Mouse (Mus musculus) kidney, postnatal 4 days (tissue): ENCODE data around the gene Cdc42bpg.
"Not testable (repeated sequence)": the region's sequence is repeated elsewhere in the genome, so short reads cannot be mapped to it uniquely, and the experiment has no call there.

Source experiments
- DNase-seq, 2 experiments: peaks; one replicate each; pipeline ENCODE4 v3.0.0; 2021; ENCODE audit warnings: mixed read lengths in 2 of 2

The Cdc42bpg gene

GRCm38 (mm10) chr19:6277661-6278438 is 28.4 kb upstream of the Cdc42bpg start:
- peak; percentile 65 to 80 for DNase-seq

- DNase-seq, result no peak
Measured at GRCm38 (mm10) chr19:6278439-6279073, 27.7 kb upstream of the Cdc42bpg start.

- no peak for DNase-seq
Measured at GRCm38 (mm10) chr19:6279481-6280144, 26.6 kb upstream of the Cdc42bpg start.

GRCm38 (mm10) chr19:6280554-6280953 is 25.7 kb upstream of the Cdc42bpg start:
- DNase-seq, result no peak

GRCm38 (mm10) chr19:6281122-6282020 is 24.9 kb upstream of the Cdc42bpg start:
- no peak for DNase-seq

GRCm38 (mm10) chr19:6283001-6283400 is 23.3 kb upstream of the Cdc42bpg start:
- DNase-seq, result no peak

GRCm38 (mm10) chr19:6284502-6284901 is 21.8 kb upstream of the Cdc42bpg start:
- DNase-seq, result no peak

GRCm38 (mm10) chr19:6285226-6285625 is 21.0 kb upstream of the Cdc42bpg start:
- DNase-seq, result no peak

- no peak for DNase-seq
Measured at GRCm38 (mm10) chr19:6285632-6286433, 20.4 kb upstream of the Cdc42bpg start.

- no peak for DNase-seq
Measured at GRCm38 (mm10) chr19:6286434-6287401, 19.5 kb upstream of the Cdc42bpg start.

- no peak for DNase-seq
Measured at GRCm38 (mm10) chr19:6288236-6288894, 17.9 kb upstream of the Cdc42bpg start.

- no peak for DNase-seq
Measured at GRCm38 (mm10) chr19:6289696-6290238, 16.5 kb upstream of the Cdc42bpg start.

GRCm38 (mm10) chr19:6290720-6291116 is 15.5 kb upstream of the Cdc42bpg start:
- not testable (repeated sequence) for DNase-seq

- DNase-seq, result peak; percentile 38 to 58
Measured at GRCm38 (mm10) chr19:6291117-6291781, 15.0 kb upstream of the Cdc42bpg start.

- DNase-seq, result no peak
Measured at GRCm38 (mm10) chr19:6292262-6292661, 14.0 kb upstream of the Cdc42bpg start.

GRCm38 (mm10) chr19:6294301-6294700 is 12.0 kb upstream of the Cdc42bpg start:
- no peak for DNase-seq

- no peak for DNase-seq
Measured at GRCm38 (mm10) chr19:6296551-6297210, 9.6 kb upstream of the Cdc42bpg start.

GRCm38 (mm10) chr19:6297641-6298040 is 8.6 kb upstream of the Cdc42bpg start:
- no peak for DNase-seq

- DNase-seq, result no peak
Measured at GRCm38 (mm10) chr19:6299003-6299402, 7.3 kb upstream of the Cdc42bpg start.
